Mouse (Mus musculus): ENCODE data around the gene Gm21865. TPM values are rescaled to one million over a fixed set of nuclear protein-coding genes. Genes with fewer than 3 reads are reported as not detected.
"Not testable (repeated sequence)": the region's sequence is repeated elsewhere in the genome, so short reads cannot be mapped to it uniquely, and the experiment has no call there.

Gm21865 gene
- total RNA-seq (2014; rRNA removed) (not detected in 2 replicates), polyA plus RNA-seq (2012; rRNA removed) (not detected in 2 replicates)

- not testable (repeated sequence) for H3K79me2 ChIP-seq (ENCODE audit: control insufficient read depth, insufficient read depth, low read length); H3K27me3 ChIP-seq (ENCODE audit: control insufficient read depth, insufficient read depth, low read length); DNase-seq (ENCODE audit: extremely low read depth, low read depth, low spot score); H3K4me3 ChIP-seq (ENCODE audit: insufficient read depth, low read depth, low read length); H3K27ac ChIP-seq (replicated peaks; ENCODE audit: insufficient read depth, low read depth, low read length); H3K4me1 ChIP-seq (ENCODE audit: control insufficient read depth, insufficient read depth, low read length); H3K9ac ChIP-seq (ENCODE audit: low read depth, low read length); H3K36me3 ChIP-seq (ENCODE audit: control insufficient read depth, insufficient read depth, low read length)
- 50% methylated on average over 2 of the region's 7 CpGs for WGBS
These were observed at the start of gene Gm21865 for GRCm38 (mm10) chrY:40316803-40317202. Gene Gm21865 (minus strand): TSS chrY:40316903.

Other genes starting within 250 kb of the Gm21865 start
- not detected in 2 replicates for gene Gm21882, start 64.6 kb upstream of the Gm21865 start, total RNA-seq (2014; rRNA removed)
- not detected in 2 replicates for gene Gm21882, start 64.6 kb upstream of the Gm21865 start, polyA plus RNA-seq (2012; rRNA removed)